Mouse (Mus musculus) C2C12 (cell line): Measurements from ENCODE around the gene Bak1. TPM values are rescaled to one million over a fixed set of nuclear protein-coding genes. Genes with fewer than 3 reads are reported as not detected.

Experiments
- H3K27me3 ChIP-seq: one replicate; pipeline ENCODE4 v1.6.1; 2011; ENCODE audit not compliant: control insufficient read depth, insufficient read depth, insufficient read length
- H3K36me3 ChIP-seq: one replicate; pipeline ENCODE4 v1.6.1; 2011; ENCODE audit not compliant: control insufficient read depth, insufficient read depth
- H3K4me3 ChIP-seq: one replicate; pipeline ENCODE4 v1.5.1; 2011; ENCODE audit warnings: mild to moderate bottlenecking, control low read depth; ENCODE audit not compliant: poor library complexity, insufficient read depth, severe bottlenecking
- H3K79me2 ChIP-seq: one replicate; pipeline ENCODE4 v1.6.1; 2011; ENCODE audit not compliant: control insufficient read depth, insufficient read depth
- H3K79me3 ChIP-seq: one replicate; pipeline ENCODE4 v1.6.1; 2011; ENCODE audit warnings: low read depth, control low read depth
- H3ac ChIP-seq: one replicate; pipeline ENCODE3; 2011; ENCODE audit warnings: low read depth; ENCODE audit not compliant: control insufficient read depth, insufficient read length
- CEBPB ChIP-seq: IDR thresholded peaks from one replicate; pipeline ENCODE4 v1.6.1; 2011; ENCODE audit warnings: low read depth, mild to moderate bottlenecking, control low read depth, moderate library complexity
- CTCF ChIP-seq: IDR thresholded peaks from one replicate; pipeline ENCODE4 v1.5.1; 2011; ENCODE audit not compliant: control insufficient read depth, insufficient read depth, insufficient read length
- FOSL1 ChIP-seq: IDR thresholded peaks from one replicate; pipeline ENCODE4 v1.8.0; 2011; ENCODE audit warnings: mild to moderate bottlenecking, low read length; ENCODE audit not compliant: poor library complexity, insufficient read depth, severe bottlenecking
- MAX ChIP-seq: IDR thresholded peaks from one replicate; pipeline ENCODE4 v1.6.1; 2011; ENCODE audit warnings: mild to moderate bottlenecking, control low read depth
- MYOD1 ChIP-seq: IDR thresholded peaks from one replicate; pipeline ENCODE4 v1.6.1; 2011; ENCODE audit warnings: low read depth; ENCODE audit not compliant: control insufficient read depth, insufficient read length
- MYOG ChIP-seq: IDR thresholded peaks from one replicate; pipeline ENCODE4 v1.6.1; 2011; ENCODE audit not compliant: control insufficient read depth, insufficient read length; ENCODE audit errors: extremely low read depth
- USF1 ChIP-seq: IDR thresholded peaks from one replicate; pipeline ENCODE4 v1.6.1; 2011; ENCODE audit warnings: low read depth, mild to moderate bottlenecking, control low read depth, moderate library complexity
- polyA plus RNA-seq: library from polyadenylated mRNA; unstranded; fragments of >200 nt; fragmentation: generic; extraction: Trizol; gene quantifications from one replicate; pipeline ENCODE4 v1.2.1, GENCODE M21; 2012; ENCODE audit warnings: missing spikeins

Bak1 gene
- polyA plus RNA-seq, 1 experiment = 95.1 TPM

- TF ChIP-seq MYOG (no peak), MAX (no peak), CEBPB (no peak), USF1 (no peak)
- peak overlapping the region; percentile 60 for H3ac ChIP-seq
- H3K27me3 ChIP-seq = no peaks in the 10 kb centered on the region
- H3K79me3 ChIP-seq = peaks cover 39% of the 10 kb centered on the region
- peak overlapping the region; percentile 69 for H3K4me3 ChIP-seq
- H3K79me2 ChIP-seq = peaks cover 55% of the 10 kb centered on the region
- H3K36me3 ChIP-seq = no peaks in the 10 kb centered on the region
Measured at GRCm38 (mm10) chr17:27057517-27058055, 28.8 kb upstream of the Bak1 start.

DNA sequence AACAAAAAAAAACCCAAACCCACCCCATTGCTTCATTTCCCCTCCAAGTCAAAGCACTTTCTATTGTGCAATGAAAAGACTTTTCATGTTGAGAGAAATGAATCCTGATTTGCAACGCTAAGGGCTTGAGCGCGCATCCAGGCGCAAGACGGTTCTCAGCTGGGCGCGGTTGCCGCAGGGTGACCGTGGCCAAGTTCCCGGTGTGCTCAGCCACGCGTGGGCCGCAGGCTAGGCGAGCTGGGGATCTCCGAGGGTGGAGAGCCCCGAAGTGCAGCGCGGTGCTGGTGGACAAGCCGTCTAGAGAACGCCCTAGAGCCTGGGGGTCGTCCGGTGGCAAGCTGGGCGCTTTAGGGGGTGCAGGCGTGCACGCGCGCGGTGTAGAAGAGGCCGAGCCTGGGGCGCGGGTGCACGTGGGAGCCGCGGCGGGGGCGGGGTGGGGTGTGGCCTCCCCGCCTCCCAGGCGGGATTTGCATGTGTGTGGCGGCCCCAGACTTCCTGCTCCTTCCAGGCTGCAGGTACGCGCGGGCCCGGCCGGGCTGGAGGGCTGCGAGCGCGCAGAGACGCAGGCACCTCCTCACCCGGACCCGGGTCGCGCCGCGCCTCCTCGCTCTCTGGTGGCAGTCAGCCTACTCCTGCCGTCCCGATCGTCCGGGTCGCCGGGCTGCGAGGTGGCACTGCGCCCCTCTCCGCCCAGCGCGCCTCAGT is 28.2 kb upstream of the Bak1 start, which contains the start of gene Itpr3:
Itpr3 (plus strand) TSS at position 493 of the 705 bp plus-strand sequence.
- H3K79me2 ChIP-seq = peaks cover 48% of the 10 kb centered on the region

DNA sequence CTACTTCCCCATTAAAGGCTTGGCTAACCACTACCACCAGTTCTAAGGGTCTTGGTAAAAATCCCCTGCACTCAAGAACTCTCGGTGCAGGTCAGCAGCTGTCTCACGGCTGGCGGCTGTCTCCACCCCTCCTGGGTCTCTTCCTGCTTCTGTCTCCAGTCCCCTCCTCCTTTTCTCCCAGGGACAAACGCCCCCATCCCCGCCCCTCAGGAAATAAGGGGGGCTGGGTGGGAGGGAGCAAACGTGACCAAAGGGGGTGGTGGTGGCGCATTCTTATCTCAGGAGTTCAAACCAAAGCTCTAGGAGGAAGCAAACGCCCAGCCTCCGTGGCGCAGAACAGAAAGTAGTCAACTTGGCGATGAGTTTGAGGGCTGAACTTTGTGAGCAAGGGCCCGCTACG is 27.4 kb upstream of the Bak1 start:
- Histone ChIP-seq H3K36me3 (no peaks in the 10 kb centered on the region), H3K27me3 (no peaks in the 10 kb centered on the region), H3K79me3 (peaks cover 28% of the 10 kb centered on the region), H3K79me2 (peaks cover 40% of the 10 kb centered on the region), H3K4me3 (peak overlapping the region; percentile 69), H3ac (peak overlapping the region; percentile 52)
- no peak for TF ChIP-seq USF1
- peak; percentile 13 for TF ChIP-seq MYOD1
- no peak for TF ChIP-seq FOSL1
- no peak for TF ChIP-seq CTCF

More for the DNA sequence above, 28.2 kb upstream of the Bak1 start, which contains the start of gene Itpr3:
- H3K4me3 ChIP-seq = peak within 1 kb of the TSS; percentile 69
- no peaks in the 10 kb centered on the region for H3K36me3 ChIP-seq
- H3K27me3 ChIP-seq = no peaks in the 10 kb centered on the region
- H3ac ChIP-seq = peak within 1 kb of the TSS; percentile 75
- no peak for TF ChIP-seq MYOD1
- no peak for TF ChIP-seq FOSL1
- TF ChIP-seq USF1 = no peak
- TF ChIP-seq CTCF = peak; percentile 36
- TF ChIP-seq MYOG = no peak
- TF ChIP-seq CEBPB = peak; percentile 63
- peaks cover 34% of the 10 kb centered on the region for H3K79me3 ChIP-seq

DNA sequence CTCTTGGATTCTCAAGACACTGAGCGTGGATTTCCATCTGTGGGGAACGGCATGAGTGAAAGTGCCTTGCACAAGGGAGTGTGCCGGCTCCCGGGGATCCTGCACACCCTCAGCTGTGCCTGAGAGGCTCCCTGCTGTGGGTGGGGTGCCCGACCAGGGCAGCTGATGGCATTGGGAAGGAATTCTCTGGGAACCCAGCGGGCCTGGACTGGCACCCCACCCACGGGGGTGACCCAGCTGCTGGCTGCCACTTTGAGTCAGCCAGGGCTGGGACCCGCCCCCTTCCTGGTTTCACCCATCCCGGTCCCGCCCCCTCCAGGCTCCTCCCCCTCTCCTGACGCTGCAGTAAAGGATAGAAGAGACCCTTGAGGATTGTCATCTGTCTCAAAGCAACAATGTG is 22.7 kb upstream of the Bak1 start:
- Histone ChIP-seq H3ac (peak overlapping the region; percentile 9), H3K79me2 (no peaks in the 10 kb centered on the region), H3K27me3 (no peaks in the 10 kb centered on the region), H3K4me3 (peak overlapping the region; percentile 22), H3K79me3 (no peaks in the 10 kb centered on the region), H3K36me3 (no peaks in the 10 kb centered on the region)
- TF ChIP-seq MYOD1 = peak; percentile 51
- TF ChIP-seq USF1 = no peak

DNA sequence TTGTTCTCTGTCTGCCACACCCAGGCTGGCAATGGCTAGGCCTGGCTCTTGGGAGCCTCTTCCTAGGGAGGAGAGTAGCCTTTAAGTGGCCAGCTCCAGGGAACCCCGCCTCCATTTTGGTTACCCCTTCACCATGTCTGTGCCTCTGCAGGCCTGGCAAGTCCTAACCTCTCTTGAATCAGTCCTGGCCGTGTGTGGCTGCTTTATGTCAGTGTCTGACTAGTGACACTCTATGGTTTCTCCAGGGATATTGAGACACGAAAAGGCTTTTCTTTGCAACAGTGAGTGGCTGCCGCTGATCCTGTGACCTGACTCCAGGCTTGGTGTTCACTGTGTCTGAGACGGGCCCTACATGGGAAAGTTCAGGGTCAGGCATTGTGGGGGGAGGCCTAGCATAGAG is 22.0 kb upstream of the Bak1 start:
- Histone ChIP-seq H3K4me3 (peak overlapping the region; percentile 22), H3K36me3 (no peaks in the 10 kb centered on the region)
- no peak for TF ChIP-seq MAX
- no peak for TF ChIP-seq CTCF
- TF ChIP-seq MYOD1 = no peak
- no peak for TF ChIP-seq MYOG
- no peak for TF ChIP-seq FOSL1
- no peak for TF ChIP-seq CEBPB
- TF ChIP-seq USF1 = no peak

DNA sequence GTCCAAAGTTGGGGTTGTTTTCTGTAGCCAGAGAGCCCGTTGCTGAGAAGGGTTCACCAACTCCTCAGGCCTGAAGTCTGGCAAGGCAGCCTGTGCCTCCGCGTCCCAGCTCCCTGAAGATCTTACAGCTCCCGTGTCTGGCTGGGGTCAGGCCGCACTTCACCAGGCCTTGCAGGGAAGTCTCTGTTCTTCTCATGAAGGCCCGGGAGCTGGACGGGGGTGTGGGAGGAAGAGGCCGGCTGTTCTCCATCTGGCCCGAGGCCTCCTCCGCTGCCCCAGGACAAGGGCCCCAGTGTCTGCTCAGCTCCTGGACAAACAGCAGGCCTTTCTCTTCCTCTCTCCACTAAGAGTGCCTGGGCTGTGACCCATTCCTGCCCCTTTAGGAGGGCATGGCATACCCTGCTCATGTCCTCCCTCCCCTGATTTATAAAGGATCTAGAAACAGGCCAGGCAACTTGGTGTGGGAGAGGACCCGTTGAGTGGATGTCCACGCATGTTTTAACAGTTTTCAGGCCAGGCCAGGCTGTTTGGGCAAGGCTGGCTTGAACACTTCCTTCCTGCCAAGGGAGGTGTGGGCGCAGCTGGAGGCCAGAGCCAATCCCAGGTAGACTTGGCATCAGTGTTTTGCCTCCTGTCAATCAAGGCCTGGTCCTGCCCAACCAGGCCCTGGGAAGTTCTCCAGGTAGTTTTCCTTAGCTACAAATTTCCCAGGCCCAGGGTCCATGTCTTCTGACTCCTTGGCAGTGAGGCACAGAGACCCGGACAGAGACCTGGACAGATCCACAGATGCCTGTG is 19.8 kb upstream of the Bak1 start:
- no peak overlapping the region for H3ac ChIP-seq
- TF ChIP-seq CEBPB = no peak
- TF ChIP-seq MYOG = no peak
- no peak for TF ChIP-seq MYOD1
- no peak for TF ChIP-seq CTCF
- H3K79me3 ChIP-seq = no peaks in the 10 kb centered on the region
- H3K79me2 ChIP-seq = no peaks in the 10 kb centered on the region
- H3K4me3 ChIP-seq = no peak overlapping the region
- no peaks in the 10 kb centered on the region for H3K36me3 ChIP-seq
- no peaks in the 10 kb centered on the region for H3K27me3 ChIP-seq

More for the DNA sequence above, 22.0 kb upstream of the Bak1 start:
- no peaks in the 10 kb centered on the region for H3K27me3 ChIP-seq
- no peaks in the 10 kb centered on the region for H3K79me2 ChIP-seq
- peak overlapping the region; percentile 9 for H3ac ChIP-seq
- H3K79me3 ChIP-seq = no peaks in the 10 kb centered on the region
